ENCODE assay signal across 19 mouse cellular contexts in the genomic region with DNA sequence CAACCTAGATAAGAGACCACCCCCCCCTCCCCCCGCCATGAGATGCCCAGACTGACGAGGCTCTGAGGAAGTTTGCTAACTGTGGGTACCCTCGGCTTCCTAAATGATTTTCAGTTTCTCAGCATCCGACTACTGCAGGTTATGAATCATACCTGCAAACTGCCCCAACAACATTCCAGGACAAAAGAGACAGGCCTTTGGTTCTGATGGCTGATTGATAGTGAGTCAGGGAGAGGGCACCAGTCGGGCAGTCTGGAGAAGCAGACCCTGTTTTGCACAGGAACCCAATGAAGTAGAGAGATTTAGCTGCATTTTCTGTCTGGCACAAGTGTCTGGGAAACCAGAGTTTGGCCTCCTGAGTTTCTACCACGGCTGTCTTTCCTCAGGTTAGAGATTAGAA.
"Had no signal": no experiment of that assay in that cellular context is flagged by ENCODE, and none has a peak within 500 bp of the region (broad histone marks: within the 10 kb centered on the region; RNA-seq: fewer than 3 reads in every experiment).

No protein-coding gene starts in this region.

- H3K9me3 ChIP-seq: liver, embryonic 15.5 days; lung, embryonic 15.5 days; megakaryocyte, embryonic 14.5 days; midbrain, embryonic 13.5 days; midbrain, embryonic 15.5 days; neural tube, embryonic 12.5 days; stomach, embryonic 15.5 days had no signal

- H3K27me3 ChIP-seq: liver, embryonic 15.5 days; lung, embryonic 15.5 days; megakaryocyte, embryonic 14.5 days; midbrain, embryonic 13.5 days; midbrain, embryonic 15.5 days; neural tube, embryonic 12.5 days; stomach, embryonic 15.5 days had no signal

- H3K36me3 ChIP-seq: liver, embryonic 15.5 days; lung, embryonic 15.5 days; midbrain, embryonic 13.5 days; midbrain, embryonic 15.5 days; neural tube, embryonic 12.5 days; stomach, embryonic 15.5 days had no signal

- DNase-seq: liver, postnatal 0 days; lung, adult 2 months; lung, postnatal 14 days; lung, postnatal 36 days; right cerebral cortex, postnatal 14 days; thymus, adult 2 months; thymus, postnatal 25 days; thymus, postnatal 4 days had no signal

- ATAC-seq: liver, postnatal 0 days; lung, postnatal 0 days; midbrain, embryonic 13.5 days; midbrain, embryonic 15.5 days had no signal

- H3K4me1 ChIP-seq: liver, embryonic 15.5 days; lung, embryonic 15.5 days; midbrain, embryonic 13.5 days; midbrain, embryonic 15.5 days; neural tube, embryonic 12.5 days; stomach, embryonic 15.5 days had no signal

- H3K27ac ChIP-seq: liver, embryonic 15.5 days; lung, embryonic 15.5 days; macrophage; midbrain, embryonic 13.5 days; midbrain, embryonic 15.5 days; neural tube, embryonic 12.5 days; stomach, embryonic 15.5 days; stomach, postnatal 0 days had no signal

- H3K4me3 ChIP-seq: liver, embryonic 15.5 days; lung, embryonic 15.5 days; megakaryocyte, embryonic 14.5 days; midbrain, embryonic 13.5 days; midbrain, embryonic 15.5 days; neural tube, embryonic 12.5 days; stomach, embryonic 15.5 days had no signal

- H3K4me2 ChIP-seq: liver, embryonic 15.5 days; lung, embryonic 15.5 days; midbrain, embryonic 11.5 days; midbrain, embryonic 13.5 days; midbrain, embryonic 15.5 days; neural tube, embryonic 12.5 days; stomach, embryonic 15.5 days had no signal

- H3K9ac ChIP-seq: liver, embryonic 15.5 days; liver, postnatal 0 days; lung, embryonic 15.5 days; midbrain, embryonic 13.5 days; midbrain, embryonic 15.5 days; neural tube, embryonic 12.5 days; stomach, embryonic 15.5 days had no signal
